Mouse (Mus musculus) heart, adult 18-20 months (tissue): ENCODE measurements around the gene Adat2. TPM values are rescaled to one million over a fixed set of nuclear protein-coding genes. Genes with fewer than 3 reads are reported as not detected.

Experiments
- DNase-seq, 2 experiments: peaks; one replicate each; pipeline ENCODE4 v3.0.0; 2021 to 2022; ENCODE audit warnings: mixed read lengths in 1 of 2
- long read RNA-seq, 2 experiments: library from polyadenylated mRNA; stranded (forward); transcript quantifications; one replicate each; pipeline ENCODE4 v2.0.0; 2021
- total RNA-seq, 2 experiments: library from RNA; stranded (reverse); gene quantifications; 2 replicates each; pipeline ENCODE4 v1.2.3; 2021

Adat2 gene
- total RNA-seq = 1 to 10 TPM; 2.7 to 3.2 TPM
- long read RNA-seq, experiment 1, partial matches to known transcripts = 0 of 1 reads
- long read RNA-seq, experiment 1, other reads (novel, unspliced or antisense) = 0 of 1 reads
- long read RNA-seq, experiment 2 = 0 reads

DNA sequence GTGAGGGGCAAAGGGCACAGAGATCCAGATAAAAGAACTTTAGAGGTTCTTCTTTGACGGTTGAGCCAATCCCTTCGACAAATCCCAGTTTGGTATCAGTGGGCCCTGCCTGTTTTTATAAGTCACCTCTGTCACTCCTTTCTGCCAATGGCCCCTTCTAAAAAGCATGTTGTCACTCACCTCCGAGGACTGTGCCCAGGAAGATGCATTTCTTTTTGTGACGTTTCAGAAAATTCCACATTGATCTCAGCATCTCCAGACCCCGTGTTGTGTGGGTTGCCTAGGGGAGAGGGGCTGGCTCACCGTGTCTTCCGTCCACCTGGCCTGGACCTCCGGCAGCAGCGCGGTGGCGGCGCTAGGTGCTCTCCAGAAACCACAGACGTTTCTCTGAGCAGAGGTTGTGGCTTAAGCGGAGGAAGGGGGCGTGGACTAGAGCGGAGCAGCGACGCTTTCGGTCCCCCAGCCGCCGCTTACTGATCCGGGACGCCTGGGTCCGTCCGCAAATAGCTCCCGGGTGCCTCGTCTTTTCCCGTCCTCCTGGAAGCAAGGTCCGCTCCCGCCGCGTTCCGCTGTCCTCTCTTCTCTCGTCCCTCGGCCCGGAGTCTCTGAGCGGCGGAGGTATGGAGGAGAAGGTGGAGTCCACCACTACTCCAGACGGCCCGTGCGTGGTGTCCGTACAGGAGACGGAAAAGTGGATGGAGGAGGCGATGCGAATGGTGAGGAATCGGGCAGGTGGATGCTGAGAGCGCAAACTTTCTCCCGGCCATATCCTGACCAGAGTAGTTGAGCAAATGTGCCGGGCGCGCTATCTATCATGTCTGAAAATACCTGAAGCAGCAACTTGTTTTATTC lies at the start of gene Adat2, which contains the start of gene Pex3:
Adat2 (plus strand) TSS at position 249 of the 852 bp plus-strand sequence.
Pex3 (minus strand) TSS at position 497 of the 852 bp plus-strand sequence.
- DNase-seq = peak; percentile 90 to 93

DNA sequence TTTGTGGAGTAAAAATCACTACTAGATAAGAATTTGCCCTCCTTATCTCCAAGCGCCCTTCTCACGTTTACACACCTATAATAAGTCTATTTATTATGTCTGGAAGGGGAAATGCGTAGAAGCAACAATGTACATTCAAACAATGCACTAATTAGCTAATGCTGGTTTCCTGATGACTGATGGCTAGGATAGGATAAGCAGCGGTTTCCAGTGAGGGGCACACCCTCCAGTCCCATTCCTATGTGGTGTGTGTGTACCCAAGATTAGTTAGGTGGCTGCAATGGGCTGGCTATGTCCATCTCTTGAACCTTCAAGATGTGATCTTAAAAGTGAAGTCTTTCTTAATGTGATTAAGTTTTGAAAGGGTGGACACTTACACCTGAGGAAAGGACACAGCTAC lies 30.8 kb upstream of the Adat2 start:
- DNase-seq = no peak

DNA sequence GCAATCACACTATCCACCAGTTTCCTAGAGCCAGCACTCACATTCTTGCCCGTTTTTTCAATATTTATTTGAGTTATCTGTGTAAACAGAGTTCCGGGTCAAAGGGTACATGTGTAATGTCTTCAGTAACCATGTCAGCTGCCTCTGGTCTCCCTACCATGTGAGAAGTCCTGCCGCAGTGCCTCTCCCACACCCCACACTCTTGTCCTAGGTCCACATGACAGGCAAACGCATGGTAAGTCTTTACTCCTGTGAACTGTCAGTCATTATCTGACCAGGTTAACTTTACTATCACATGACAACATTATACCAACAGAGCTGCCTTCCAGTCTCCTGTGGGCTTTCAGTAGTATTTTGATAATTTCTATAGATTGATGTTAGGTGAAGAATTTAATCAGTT lies 24.5 kb upstream of the Adat2 start:
- no peak for DNase-seq

DNA sequence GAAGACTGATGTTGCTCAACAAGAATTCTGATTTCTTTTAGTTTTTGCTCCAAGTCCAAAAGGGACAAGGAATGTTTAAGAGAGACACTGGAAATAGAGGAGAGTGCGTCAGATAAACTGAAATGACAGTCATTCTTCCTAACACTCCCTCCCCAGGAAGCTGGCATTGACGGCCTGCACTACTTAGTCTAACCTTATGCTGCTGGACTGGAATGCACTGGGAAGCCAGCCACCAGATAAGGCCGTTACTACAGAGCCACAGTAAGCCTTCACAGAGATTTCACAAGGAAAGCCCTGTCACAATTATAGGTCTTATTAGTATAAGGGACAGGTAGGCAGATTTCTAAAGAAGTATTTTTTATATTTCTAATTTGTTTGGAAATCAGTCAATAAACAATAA lies 17.9 kb upstream of the Adat2 start:
- peak; percentile 61 for DNase-seq

DNA sequence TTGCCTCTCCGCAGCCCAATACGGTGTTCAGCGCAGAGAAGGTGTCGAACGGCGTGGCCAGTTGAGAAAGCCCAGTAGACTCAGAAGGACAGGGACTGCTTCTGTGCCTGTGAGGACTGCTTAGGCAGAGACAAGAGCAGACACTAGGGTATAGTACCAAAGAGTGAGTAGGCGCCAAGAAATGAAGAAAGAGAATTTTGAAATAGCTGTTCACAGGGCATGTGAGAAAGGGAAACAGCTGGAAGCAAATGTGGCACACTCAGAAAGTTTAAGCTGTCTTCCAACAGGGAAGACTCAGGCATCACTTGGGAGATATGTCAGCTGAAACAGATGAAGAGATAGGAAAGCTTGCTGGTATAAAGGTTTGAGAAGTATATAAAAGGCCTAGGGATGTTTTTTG lies 16.0 kb upstream of the Adat2 start:
- DNase-seq = no peak

DNA sequence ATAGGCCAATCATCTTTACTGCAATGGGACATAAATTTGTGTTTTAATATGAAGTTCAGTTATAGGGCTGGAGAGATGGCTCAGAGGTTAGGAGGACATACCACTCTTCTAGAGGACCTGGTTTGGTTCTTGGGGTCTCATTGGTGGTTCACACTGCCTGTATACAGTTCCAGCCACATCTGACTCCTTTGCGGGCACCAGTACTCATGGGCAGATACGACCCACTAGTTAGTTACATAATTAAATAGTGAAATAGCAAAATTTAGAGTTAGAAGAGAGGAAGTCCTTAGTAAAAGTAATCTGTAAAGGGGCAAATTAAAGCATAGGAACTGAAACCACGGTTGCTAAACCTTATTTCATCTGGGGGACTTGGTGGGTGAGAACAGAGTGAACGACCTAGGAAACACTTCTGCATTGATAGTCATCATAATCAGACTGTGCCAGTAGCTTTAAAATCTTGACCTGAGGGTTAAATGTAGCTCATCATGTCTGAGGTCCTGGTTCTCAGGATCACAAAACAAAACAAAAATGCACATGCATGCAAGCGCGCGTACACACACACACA lies 12.8 kb upstream of the Adat2 start:
- no peak for DNase-seq

DNA sequence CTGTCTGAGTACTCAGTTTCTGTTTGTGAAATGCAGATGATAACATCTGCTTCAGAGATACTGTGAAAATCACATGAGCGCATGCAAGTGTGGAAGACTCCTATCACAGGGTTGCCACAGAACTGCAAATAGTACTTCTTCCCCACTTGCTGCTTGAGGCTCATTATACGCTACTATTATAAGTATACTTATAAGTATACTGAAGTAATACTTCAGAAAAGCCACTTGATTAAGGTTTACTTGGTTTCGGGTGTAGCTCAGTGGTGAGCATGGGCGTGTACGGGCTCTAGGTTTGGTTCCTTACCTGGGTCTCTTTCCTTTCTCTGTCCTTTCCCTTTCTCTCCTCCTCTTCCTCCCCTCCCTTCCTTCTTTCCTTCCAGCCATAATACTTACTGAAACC lies 11.0 kb upstream of the Adat2 start:
- DNase-seq = no peak

DNA sequence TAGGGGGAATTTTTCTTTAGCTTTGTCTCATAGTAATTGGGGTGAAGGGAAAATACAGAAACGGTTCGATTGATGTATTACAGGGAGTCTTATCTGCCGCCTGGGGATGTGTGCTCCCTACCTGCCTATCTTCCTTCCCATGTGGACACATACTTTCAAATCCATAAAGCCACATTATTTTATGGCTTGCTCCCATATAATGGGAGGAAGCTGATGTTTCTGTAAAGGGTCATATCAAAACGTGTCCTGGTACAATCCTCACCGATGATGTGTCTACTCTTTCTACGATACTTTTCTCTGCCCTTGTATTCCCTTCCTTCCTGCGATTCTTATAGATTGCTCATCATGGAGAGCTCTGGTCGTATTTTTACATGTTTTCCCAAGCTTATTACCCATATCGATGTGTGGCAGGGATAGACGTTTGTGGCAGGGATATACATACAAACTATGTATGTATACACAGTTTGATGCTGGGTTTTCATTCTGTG lies 848 bp downstream of the Adat2 start:
- no peak for DNase-seq

DNA sequence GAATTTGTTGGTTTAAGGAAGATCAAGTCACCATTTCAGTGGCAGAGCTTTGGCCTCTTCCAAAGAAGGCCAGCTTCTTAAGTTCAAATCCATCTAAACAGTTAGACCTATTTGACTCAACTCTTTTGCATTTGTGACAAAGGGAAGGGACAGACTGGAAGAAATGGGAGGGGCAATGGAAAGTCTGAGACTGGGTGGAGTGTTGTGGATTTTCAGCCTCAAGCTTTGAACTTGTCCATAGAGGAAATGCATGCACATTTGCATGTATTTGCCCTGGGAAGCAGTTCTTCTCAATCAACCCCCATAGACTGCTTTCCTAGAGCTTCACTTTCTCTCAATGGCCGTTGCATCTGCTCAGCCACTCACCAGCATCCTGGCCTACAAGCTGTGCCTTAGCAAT lies 1.6 kb downstream of the Adat2 start:
- no peak for DNase-seq

DNA sequence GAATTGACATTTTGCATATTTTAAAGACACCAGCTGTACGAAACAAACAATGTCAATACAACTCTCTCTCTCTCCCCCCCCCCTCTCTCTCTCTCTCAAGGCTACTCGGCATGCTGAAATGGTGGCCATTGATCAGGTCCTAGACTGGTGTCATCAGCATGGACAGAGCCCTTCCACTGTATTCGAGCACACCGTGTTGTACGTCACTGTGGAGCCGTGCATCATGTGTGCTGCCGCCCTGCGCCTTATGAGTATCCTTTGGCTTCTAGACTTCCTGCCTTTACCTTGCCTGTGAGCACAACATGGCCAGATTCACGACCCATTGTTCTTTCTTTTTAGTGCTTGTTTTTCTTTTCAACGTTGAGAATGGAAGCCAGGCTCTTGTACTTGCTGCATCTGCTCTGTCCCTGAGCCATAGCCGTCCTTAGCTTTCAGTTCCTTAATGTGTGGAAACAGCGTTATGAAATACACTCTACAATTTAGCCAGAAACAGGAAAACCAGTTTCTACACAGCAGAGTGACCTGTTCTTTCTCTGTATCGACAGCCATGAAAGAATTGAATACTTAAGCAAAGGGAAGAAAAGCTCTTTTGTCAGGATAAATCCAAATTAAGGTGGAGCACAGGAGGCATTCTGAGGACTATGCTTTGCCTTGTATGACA lies 7.5 kb downstream of the Adat2 start:
- no peak for DNase-seq

DNA sequence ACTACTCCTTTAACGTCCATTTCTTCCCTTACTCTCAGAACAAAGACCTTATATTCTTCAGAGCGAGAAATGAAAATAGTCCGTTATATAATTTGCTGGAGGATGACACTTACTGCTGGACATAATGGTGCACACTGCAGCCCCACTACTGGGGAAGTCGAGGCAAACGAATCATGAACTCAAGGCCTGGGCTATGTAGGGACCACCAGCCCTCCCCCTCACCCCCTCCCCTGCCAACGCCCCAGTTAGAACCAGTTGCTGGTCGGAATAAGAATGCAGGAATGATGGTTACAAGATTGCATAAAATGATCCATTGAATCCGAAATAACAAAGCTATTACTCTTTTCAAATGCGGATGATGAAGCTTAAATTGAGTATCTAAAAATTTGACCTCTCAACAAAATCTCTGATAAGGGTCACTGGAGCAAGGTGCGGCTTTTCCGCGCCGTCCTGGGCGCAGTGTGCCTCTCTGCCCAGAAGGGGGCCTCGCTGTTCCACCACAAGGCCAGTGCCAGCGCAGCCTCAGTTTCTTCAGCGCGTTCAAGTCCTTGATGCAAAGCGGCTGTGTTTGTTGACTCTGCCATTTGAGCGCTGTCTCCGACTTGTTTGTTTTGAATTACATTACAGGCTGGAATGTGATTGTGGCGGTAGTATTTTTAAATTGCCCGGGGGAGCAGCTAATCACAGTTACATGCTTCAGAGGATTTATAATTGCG lies 11.8 kb downstream of the Adat2 start:
- DNase-seq = peak; percentile 51 to 81

DNA sequence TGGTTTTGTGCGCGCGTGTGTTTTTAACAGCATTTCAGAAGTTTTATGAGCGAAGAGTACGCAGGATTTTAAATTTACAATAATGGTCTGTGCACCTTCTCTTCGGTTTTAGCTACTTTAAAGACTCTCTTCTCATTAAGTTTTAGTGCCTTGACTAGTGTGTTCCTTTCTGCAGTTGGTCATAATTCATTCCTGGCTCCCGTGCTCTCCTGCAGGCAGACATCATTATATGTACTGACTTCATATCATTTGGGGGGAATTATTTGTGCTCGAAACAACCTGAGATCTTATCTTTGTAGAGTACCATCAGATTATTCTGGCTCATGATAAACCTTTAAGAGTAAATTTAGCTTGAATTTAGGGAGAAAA lies 12.4 kb downstream of the Adat2 start:
- DNase-seq = no peak

DNA sequence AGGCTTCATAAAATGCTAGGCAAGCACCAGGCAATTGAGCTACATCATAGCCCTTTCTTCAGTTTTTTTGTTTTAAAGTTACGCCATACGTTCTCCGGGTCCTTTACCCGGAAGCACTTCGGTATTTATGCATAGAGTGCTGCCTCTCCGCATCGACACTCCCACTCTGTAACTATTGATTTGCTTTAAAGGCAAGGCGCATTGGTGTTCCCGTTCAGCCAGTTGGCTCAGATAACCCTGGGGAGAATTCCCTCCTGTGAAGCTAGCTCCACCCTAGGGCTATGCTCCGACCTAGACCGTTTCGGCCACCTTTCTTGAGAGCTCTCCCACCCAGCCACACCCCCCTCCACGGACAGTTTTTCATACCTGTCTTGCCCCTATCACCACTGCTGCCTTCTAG lies 13.7 kb downstream of the Adat2 start:
- no peak for DNase-seq

DNA sequence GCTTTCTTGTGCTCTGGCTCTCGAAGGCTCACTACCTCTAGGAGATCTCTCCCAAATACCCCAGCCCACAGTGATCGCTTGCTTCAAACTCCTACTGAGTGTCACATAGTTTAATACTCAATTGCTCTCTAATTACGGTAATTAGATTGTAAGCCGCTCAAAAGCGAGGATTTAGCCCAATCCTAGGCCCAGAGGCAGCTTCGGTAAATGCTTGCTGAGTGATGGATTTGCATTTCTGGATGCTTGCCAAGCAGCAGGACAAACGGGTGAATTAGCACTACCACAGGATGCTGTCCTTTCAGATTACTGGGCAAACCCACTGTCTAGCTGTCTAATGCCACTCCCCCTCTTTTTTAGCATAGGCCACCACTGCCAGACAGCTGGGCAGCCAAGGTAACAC lies 17.1 kb downstream of the Adat2 start:
- no peak for DNase-seq

DNA sequence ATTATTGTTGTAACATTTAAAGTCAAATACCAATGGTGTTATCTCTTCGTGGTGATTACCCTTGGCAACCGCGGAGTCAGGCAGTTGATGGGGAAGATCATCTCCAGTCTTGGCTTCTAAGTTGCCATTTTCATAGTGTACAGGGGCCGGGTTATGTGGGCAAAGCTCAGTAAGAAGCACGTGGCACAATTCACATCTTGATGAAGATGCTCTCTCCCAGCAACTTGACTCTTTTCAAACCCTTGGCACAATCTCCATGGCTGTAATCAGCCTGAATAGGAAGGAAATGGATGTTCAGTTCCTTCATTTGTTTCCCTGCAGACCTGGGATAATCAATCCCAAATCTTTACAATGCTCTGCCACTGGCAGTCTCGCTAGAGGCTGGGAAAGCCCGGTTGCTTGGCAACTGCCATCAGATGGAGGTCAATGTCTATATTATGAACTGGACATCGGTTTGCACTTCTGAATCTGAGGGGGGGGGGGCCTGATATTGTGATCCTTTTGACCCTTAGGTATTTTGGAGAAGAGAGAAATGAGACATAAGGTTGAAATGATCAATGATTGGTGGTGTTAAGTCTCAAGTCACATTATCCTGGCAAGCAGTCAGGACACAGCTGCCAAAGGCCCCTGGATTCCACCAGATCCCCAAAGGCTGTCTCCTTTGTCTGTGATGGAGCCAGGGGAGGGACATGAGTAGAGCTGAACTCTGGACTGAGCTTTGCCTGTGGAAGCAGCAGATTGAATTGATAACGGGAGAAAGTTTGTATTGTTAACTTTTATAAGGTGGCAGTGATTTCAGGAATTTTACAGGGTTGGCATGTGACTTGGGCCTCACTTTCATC lies 18.2 kb downstream of the Adat2 start:
- DNase-seq = no peak

DNA sequence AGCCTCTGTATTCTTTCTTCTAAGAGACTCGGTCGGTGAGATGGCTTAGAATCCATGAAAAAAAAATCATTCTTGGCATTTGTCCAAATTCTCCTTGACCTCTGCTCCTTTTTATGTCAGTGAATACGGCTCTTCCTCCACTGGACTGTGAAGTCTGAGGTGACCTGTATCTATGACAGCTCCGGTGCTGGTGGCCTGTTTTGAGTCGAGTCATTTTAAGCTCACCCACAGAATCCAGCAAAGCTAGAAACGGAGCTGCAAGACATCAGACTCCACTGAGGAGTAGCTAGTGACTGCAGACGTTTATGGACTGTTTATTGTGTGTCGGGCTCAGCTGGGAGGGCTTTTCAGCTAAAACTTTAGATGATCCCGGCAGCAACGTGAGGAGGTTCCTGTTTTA lies 19.3 kb downstream of the Adat2 start:
- DNase-seq = no peak

DNA sequence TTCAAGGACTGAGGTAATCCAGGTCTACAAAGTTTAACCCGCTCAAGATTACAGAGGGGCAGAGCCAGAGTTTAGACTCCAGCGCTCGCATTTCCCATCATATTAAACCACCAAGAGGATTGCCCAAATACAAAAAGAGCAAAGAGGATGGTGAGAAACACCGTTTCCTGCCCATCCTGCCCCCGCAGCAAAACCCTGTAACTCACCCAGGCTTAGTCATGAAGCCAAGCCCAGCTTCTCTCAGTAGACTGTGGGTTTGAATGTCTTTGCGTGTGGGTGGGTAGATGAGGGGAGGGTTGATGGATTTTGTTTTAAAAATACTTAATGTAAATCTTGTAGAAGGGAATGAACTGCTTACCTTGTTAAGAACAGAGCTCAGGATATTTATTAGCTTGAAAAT lies 19.7 kb downstream of the Adat2 start:
- DNase-seq = no peak

DNA sequence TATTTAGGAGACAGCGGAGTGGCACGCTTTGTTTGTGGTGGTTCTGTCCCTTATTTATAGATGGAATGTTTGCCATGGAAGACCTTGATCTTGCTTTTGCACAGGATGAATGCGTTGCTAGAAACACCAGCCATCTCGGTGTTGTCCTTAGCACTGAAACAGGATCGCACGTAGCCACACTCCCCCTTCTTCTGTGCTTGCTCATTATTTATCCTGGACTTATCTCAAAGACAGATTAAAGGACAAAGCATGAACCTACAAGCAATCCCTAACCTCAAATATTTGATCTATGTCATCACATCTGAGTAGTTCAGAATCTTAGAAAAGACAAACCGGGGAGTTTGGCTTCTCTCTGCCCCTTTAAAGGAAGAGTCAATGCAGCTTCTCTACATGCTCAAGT lies 24.4 kb downstream of the Adat2 start:
- no peak for DNase-seq

DNA sequence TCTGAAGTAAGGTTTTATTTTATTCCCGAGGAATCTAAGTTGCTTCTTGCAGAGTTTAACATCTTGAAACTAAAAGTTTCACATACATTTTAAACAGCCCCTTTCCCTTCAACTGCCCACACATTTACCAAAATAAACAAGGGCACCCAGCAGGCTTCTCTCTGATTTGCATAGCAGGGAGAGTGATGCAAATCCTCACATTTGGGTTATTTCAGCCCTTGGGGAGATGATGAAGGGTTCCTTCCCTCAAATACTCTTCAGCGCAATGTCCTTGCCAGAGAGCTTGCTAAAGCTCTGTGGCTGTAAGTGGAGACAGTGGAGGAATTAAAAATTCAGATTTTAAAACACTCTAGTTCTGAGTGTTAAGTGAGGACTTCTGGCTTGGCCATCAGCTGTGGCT lies 35.2 kb downstream of the Adat2 start:
- no peak for DNase-seq

DNA sequence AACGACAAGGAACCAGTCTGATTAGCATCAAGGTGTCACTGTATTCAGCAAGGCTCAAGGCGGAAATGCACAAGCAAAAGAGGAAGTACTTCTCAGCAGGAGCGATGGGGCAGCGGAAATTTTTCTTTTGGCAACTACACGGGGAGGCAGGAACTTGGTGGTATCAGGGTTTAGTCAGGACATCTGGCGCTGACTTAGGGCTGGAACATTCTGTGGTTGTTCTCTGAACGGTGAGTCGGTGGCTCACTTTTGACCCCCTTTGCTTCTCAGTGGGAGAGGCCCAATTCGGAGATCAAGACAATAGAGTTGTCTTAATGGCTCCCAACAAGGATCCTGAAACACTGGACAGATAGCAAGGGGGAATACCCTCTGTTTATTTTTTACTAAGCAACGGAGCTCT lies 39.5 kb downstream of the Adat2 start:
- no peak for DNase-seq

DNA sequence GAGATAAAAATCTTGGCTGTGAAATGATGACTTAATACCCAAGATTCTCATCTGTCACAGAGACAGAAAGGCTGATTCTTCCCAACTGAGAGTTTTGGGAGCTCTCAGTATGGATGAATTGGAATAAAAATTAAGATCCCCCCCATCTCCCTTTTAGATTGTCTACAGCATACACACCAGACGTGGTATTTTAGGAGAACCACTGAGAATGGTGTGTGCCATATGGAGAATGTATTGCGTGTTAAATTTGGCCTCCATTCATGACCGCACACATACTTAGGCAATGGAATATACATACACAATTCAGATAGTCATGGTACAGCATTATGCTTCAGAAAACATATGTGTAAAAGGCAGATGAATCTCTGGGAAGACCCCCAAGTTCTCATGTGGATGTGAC lies 40.8 kb downstream of the Adat2 start:
- DNase-seq = no peak

DNA sequence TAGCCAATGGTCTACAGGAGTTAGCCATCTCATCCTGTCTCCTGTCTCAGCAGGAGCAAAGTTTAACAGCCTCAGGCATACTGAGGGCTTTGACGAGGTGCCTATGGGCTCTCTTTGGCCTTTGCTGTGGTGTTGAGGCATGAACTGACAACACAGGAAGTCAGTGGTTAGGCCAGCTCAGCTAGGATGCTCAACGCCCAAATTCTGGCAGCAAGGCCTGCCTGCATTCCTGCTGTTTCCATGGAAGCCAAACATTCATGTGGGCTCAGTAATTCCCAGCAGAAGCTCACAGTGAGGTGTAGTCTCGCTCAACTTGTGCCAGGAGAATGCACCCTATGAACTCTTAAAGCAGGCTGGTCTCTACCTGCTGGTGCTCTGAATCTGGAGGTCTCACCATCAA lies 43.4 kb downstream of the Adat2 start:
- peak; percentile 16 to 18 for DNase-seq
